Mouse (Mus musculus): ENCODE data around the gene Hist1h2bb.

DNA sequence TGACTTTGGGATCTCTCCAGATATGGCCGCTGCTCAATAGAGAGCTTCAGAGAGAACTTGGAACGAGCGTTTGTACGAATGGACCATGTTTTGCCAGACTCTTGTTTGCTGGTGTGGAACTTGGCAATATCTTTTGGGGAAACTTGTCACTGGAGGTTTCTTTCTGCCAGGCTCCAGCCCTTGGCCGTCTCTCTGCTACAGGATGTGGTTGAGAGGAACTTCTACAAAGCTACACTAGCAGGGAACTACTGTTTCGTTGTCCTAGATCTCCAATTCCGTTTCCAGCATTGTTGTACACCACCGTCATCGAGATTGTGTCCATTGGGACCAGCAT lies 17.4 kb upstream of the Hist1h2bb start:
- TF ChIP-seq CTCF (IDR thresholded peaks at IDR 0.05; ENCODE audit: borderline replicate concordance, control insufficient read depth, extremely low read depth, insufficient read depth, low read length, poor library complexity) = no peak
- no peak for TF ChIP-seq POLR2A (IDR thresholded peaks at IDR 0.05; ENCODE audit: control insufficient read depth, extremely low read depth, insufficient read depth, low read length, poor library complexity)
